Mouse (Mus musculus) intestine, embryonic 14.5 days (tissue): ENCODE results near the gene Lamp3. TPM values are rescaled to one million over a fixed set of nuclear protein-coding genes. Genes with fewer than 3 reads are reported as not detected.
"Not testable (repeated sequence)": the region's sequence is repeated elsewhere in the genome, so short reads cannot be mapped to it uniquely, and the experiment has no call there.

ENCODE experiments used
- ATAC-seq: fragments of 200-750 bp; cut with Nextera tagmentation; replicated peaks from 2 replicates; pipeline ENCODE4 v1.8.0; 2017; ENCODE audit warnings: low read depth, moderate number of reproducible peaks, moderate TSS enrichment, moderate library complexity; ENCODE audit not compliant: low FRiP score, low TSS enrichment
- DNase-seq: peaks from one replicate; pipeline ENCODE4 v3.0.0-alpha.2; 2018; ENCODE audit warnings: low spot score
- H3K27ac ChIP-seq: fragments of 300-500 bp; sonication (generic); 2 replicates; pipeline ENCODE4 v1.5.1; 2014; ENCODE audit warnings: low read depth, mild to moderate bottlenecking, control low read depth
- H3K27me3 ChIP-seq: fragments of 300-500 bp; sonication (generic); replicated peaks from 2 replicates; pipeline ENCODE4 v1.6.1; 2014; ENCODE audit warnings: low read length, control low read depth; ENCODE audit not compliant: control insufficient read depth, insufficient read depth
- H3K36me3 ChIP-seq: fragments of 300-500 bp; sonication (generic); 2 replicates; pipeline ENCODE4 v1.6.1; 2014; ENCODE audit warnings: low read length, control low read depth; ENCODE audit not compliant: control insufficient read depth, insufficient read depth
- H3K4me1 ChIP-seq: fragments of 300-500 bp; sonication (generic); replicated peaks from 2 replicates; pipeline ENCODE4 v1.6.1; 2014; ENCODE audit warnings: low read length, control low read depth, mixed read lengths; ENCODE audit not compliant: control insufficient read depth, insufficient read depth
- H3K4me2 ChIP-seq: fragments of 300-500 bp; sonication (generic); 2 replicates; pipeline ENCODE4 v1.6.1; 2014; ENCODE audit warnings: low read length
- H3K4me3 ChIP-seq: fragments of 300-500 bp; sonication (generic); 2 replicates; pipeline ENCODE4 v1.5.1; 2014; ENCODE audit warnings: low read depth, low read length, control low read depth, mixed read lengths
- H3K9ac ChIP-seq: fragments of 300-500 bp; sonication (generic); 2 replicates; pipeline ENCODE4 v1.6.1; 2014; ENCODE audit warnings: mild to moderate bottlenecking, low read length
- H3K9me3 ChIP-seq: fragments of 300-500 bp; sonication (generic); 2 replicates; pipeline ENCODE4 v1.6.1; 2016; ENCODE audit warnings: low read length, control low read depth; ENCODE audit not compliant: control insufficient read depth
- WGBS: fragments of 180-500 bp; shearing (Covaris S2); extraction: QIAGEN DNeasy Blood & Tissue Kit; methylation state at CpG from one replicate; pipeline ENCODE4 v1.1.7; 2014; 5-methylcytosine and 5-hydroxymethylcytosine counted together
- polyA plus RNA-seq: library from polyadenylated mRNA; unstranded; fragments of >200 nt; fragmentation: Nextera tagmentation; extraction: Ambion mirVana; gene quantifications from 2 replicates; pipeline ENCODE4 v1.2.1, GENCODE M21; 2014

The Lamp3 gene
- polyA plus RNA-seq, 1 experiment from 2014 or later = not detected

DNA sequence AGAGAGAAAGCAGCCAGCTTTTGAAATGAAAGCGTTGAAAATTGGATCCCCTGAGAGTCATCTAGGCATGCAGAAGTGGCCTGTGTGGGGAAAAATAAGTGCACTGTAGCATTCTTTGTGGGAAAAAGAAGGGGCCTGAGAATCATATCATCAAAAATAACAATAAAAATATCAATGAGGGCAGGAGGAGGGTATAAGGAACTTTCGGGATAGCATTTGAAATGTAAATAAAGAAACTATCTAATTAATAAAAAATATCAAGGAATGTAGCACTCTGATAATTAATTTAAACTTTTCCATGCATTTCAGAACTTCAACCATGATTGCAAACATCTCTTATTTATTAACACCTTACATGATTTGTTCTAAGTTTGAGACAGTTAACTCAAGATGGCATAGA lies 94.4 kb downstream of the Lamp3 start, which contains the start of gene Olfr170:
Olfr170 (minus strand) TSS at position 101 of the 400 bp plus-strand sequence.
- H3K4me3 ChIP-seq, H3K9ac ChIP-seq, H3K4me2 ChIP-seq, DNase-seq, H3K4me1 ChIP-seq, ATAC-seq, H3K36me3 ChIP-seq, H3K27me3 ChIP-seq, H3K9me3 ChIP-seq, H3K27ac ChIP-seq: not testable (repeated sequence)
- WGBS = 90% methylated on average over 2 of the region's 2 CpGs

Other genes starting within 250 kb of the Lamp3 start
- not detected in 2 replicates for gene Olfr166, start 222.7 kb downstream of the Lamp3 start, polyA plus RNA-seq
- gene Olfr167, start 184.1 kb downstream of the Lamp3 start, polyA plus RNA-seq = not detected in 2 replicates
- gene Olfr168, start 170.8 kb downstream of the Lamp3 start, polyA plus RNA-seq = not detected in 2 replicates
- gene Olfr169, start 134.6 kb downstream of the Lamp3 start, polyA plus RNA-seq = not detected in 2 replicates
- not detected in 2 replicates for gene Olfr170, start 94.5 kb downstream of the Lamp3 start, polyA plus RNA-seq
- gene Olfr171, start 76.5 kb downstream of the Lamp3 start, polyA plus RNA-seq = not detected in 2 replicates
- gene B3gnt5, start 53.8 kb upstream of the Lamp3 start, polyA plus RNA-seq = 18.5 and 25.0 TPM in 2 replicates